Mouse (Mus musculus): Measurements from ENCODE around the gene Ndufv2.

DNA sequence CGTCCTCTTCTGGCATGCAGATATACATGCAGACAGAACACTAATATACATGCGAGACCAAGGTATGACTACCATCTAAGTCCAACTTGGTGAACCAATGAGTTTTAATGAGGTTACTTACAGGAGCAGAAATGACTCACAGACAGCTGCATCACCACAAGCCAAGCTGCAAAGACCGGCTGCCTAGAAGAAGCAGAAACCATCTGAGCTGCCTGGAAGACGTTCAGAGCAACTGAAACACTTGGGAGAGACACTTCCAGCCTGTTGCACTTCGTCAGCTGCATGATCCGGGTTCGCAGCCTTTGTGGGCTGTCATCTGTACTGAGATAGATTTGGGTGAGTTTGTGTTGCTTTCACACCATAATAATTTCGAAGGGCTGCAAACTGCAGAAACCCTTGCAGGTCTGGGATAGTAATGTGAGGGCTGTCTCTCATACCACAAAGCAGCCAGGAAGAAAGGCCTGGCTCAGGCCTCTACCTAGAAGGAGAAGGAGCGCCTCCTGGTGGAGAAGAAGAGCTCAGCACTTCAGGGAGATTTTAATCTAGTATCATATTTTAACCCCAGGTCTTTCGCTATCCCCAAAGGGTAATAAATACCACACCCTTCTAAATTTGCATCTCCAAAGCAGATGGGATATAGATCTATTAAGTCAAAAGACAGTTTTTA lies 5.4 kb upstream of the Ndufv2 start:
- peak; percentile 52 for TF ChIP-seq MYOD1 (IDR thresholded peaks at IDR 0.05; ENCODE audit: control insufficient read depth, insufficient read length, low read depth)
- peak; percentile 12 for TF ChIP-seq CTCF (IDR thresholded peaks at IDR 0.05; ENCODE audit: control insufficient read depth, insufficient read depth, insufficient read length)
- no peak for TF ChIP-seq CEBPB (IDR thresholded peaks at IDR 0.05; ENCODE audit: low read depth)
